9 mouse cellular contexts compared by ENCODE assay signal in the genomic region with DNA sequence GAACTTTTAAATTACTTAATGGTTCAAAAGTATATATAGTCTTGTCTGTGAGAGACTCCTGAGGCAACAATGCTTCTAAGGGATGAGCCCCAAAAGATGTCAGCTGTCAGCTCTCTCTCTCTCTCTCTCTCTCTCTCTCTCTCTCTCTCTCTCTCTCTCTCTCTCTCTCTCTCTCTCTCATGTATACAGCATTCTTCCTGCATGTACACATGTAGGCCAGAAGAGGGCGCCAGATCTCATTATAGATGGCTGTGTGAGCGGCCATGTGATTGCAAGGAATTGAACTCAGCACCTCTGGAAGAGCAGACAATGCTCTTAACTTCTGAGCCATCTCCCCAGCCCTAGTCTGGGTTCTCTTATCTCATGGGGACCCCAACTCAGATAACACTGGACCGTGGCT. TPM values are rescaled to one million over a fixed set of nuclear protein-coding genes. Genes with fewer than 3 reads are reported as not detected.
DNase-seq lines count a peak whose midpoint lies in the region; ATAC-seq and TF ChIP-seq lines count a peak whose summit lies in the region.
"Had no signal": no experiment of that assay in that cellular context is flagged by ENCODE, and none has a peak within 500 bp of the region (broad histone marks: within the 10 kb centered on the region; RNA-seq: fewer than 3 reads in every experiment).

No protein-coding gene starts in this region.

- DNase-seq in gastrocnemius, adult 2 months: no peak
- no peak for DNase-seq in gastrocnemius, postnatal 14 days
- peak; percentile 75 for DNase-seq in A20 (ENCODE audit: low read depth, low spot score)
- DNase-seq in left cerebral cortex, postnatal 25 days (ENCODE audit: low spot score in 2 of 2): no peak
- DNase-seq in left cerebral cortex, adult 18-20 months (ENCODE audit: low spot score in 2 of 2): no peak
- DNase-seq: cerebellum, adult 9-10 months had no signal

- H3K4me1 ChIP-seq in forebrain, embryonic 16.5 days (replicated peaks; ENCODE audit: control insufficient read depth, insufficient read depth, low read length): no peaks in the 10 kb centered on the region

- no peaks in the 10 kb centered on the region for H3K36me3 ChIP-seq in forebrain, embryonic 16.5 days (ENCODE audit: control insufficient read depth, insufficient read depth)

- ATAC-seq in activated CD4-positive, CD25-positive, alpha-beta regulatory T cell, adult 4 months: peak; percentile 68
- peak; percentile 86 for ATAC-seq in megakaryocyte, adult 5-6 weeks (ENCODE audit: poor library complexity, severe bottlenecking)
- no peak for ATAC-seq in forebrain, embryonic 16.5 days

- no peaks in the 10 kb centered on the region for H3K9me3 ChIP-seq in forebrain, embryonic 16.5 days (ENCODE audit: control insufficient read depth, low read length)

- no peak overlapping the region for H3K9ac ChIP-seq in forebrain, embryonic 16.5 days (replicated peaks; ENCODE audit: low read depth, low read length)

- no peak overlapping the region for H3K4me3 ChIP-seq in gastrocnemius, adult 2 months
- no peak overlapping the region for H3K4me3 ChIP-seq in forebrain, embryonic 16.5 days (replicated peaks; ENCODE audit: low read length)

- H3K27me3 ChIP-seq in forebrain, embryonic 16.5 days (replicated peaks; ENCODE audit: control insufficient read depth, insufficient read depth, low read length): no peaks in the 10 kb centered on the region

- 74% methylated on average over 3 of the region's 3 CpGs for WGBS in forebrain, embryonic 16.5 days

- intact Hi-C loops in gastrocnemius, adult 2 months (cut with DNase I): no loop called here
- intact Hi-C loops in gastrocnemius, postnatal 14 days (cut with DNase I; ENCODE audit: low total_unique reads): no loop called here
- intact Hi-C loops in left cerebral cortex, postnatal 25 days (cut with DNase I): no loop called here

- TF ChIP-seq CTCF in gastrocnemius, adult 2 months (IDR thresholded peaks at IDR 0.05): peak; percentile 38

- H3K4me2 ChIP-seq in forebrain, embryonic 16.5 days (ENCODE audit: low read length): no peak overlapping the region

- H3K27ac ChIP-seq in gastrocnemius, adult 2 months: no peak overlapping the region
- H3K27ac ChIP-seq in forebrain, embryonic 16.5 days (ENCODE audit: low read length): no peak overlapping the region

RNA-seq across cellular contexts. Expression of a gene that starts 19.0 kb away (rescaled TPM):
- total RNA-seq in gastrocnemius, adult 2 months (2021): 100 to 1,000 TPM; 122 to 148 TPM
- total RNA-seq in gastrocnemius, postnatal 14 days (2021): 10 to 100 TPM; 67.7 to 72.1 TPM
- 10 to 100 TPM; 82.4 to 97.3 TPM for polyA plus RNA-seq in activated CD4-positive, CD25-positive, alpha-beta regulatory T cell, adult 4 months (2017; shearing (Covaris generic))
- total RNA-seq in megakaryocyte, adult 5-6 weeks (2015): 111 and 124 TPM in 2 replicates
- total RNA-seq in megakaryocyte, adult 5-6 weeks (2017): 66.6 and 102 TPM in 2 replicates
- 10 to 100 TPM; 76.1 to 79.3 TPM for total RNA-seq in left cerebral cortex, postnatal 25 days (2021)
- total RNA-seq in left cerebral cortex, adult 18-20 months (2021): 10 to 100 TPM; 73.4 to 74.4 TPM
- 155 and 158 TPM in 2 replicates for polyA plus RNA-seq in forebrain, embryonic 16.5 days (2015; fragmentation: Nextera tagmentation; extraction: Ambion mirVana)

RNA-seq across cellular contexts. Expression of a gene that starts 19.0 kb away (rescaled TPM):
- 10 to 100 TPM; 14.2 to 14.8 TPM for total RNA-seq in gastrocnemius, adult 2 months (2021)
- total RNA-seq in gastrocnemius, postnatal 14 days (2021): 10 to 100 TPM; 16.3 to 16.5 TPM
- polyA plus RNA-seq in activated CD4-positive, CD25-positive, alpha-beta regulatory T cell, adult 4 months (2017; shearing (Covaris generic)): 10 to 100 TPM; 35.1 to 41.6 TPM
- total RNA-seq in megakaryocyte, adult 5-6 weeks (2015): 45.7 and 52.2 TPM in 2 replicates
- total RNA-seq in megakaryocyte, adult 5-6 weeks (2017): 31.7 and 40.1 TPM in 2 replicates
- 10 to 100 TPM; 38.3 to 41.9 TPM for total RNA-seq in left cerebral cortex, postnatal 25 days (2021)
- 10 to 100 TPM; 43.9 to 47.7 TPM for total RNA-seq in left cerebral cortex, adult 18-20 months (2021)
- polyA plus RNA-seq in forebrain, embryonic 16.5 days (2015; fragmentation: Nextera tagmentation; extraction: Ambion mirVana): 49.5 and 51.0 TPM in 2 replicates

RNA-seq across cellular contexts. Expression of a gene that starts 42.4 kb away (rescaled TPM):
- total RNA-seq in gastrocnemius, adult 2 months (2021): 10 to 100 TPM; 15.3 to 20.0 TPM
- total RNA-seq in gastrocnemius, postnatal 14 days (2021): 10 to 100 TPM; 10.9 to 14.1 TPM
- 10 to 100 TPM; 30.5 to 34.1 TPM for polyA plus RNA-seq in activated CD4-positive, CD25-positive, alpha-beta regulatory T cell, adult 4 months (2017; shearing (Covaris generic))
- total RNA-seq in megakaryocyte, adult 5-6 weeks (2015): 46.2 and 49.0 TPM in 2 replicates
- 30.7 and 30.9 TPM in 2 replicates for total RNA-seq in megakaryocyte, adult 5-6 weeks (2017)
- total RNA-seq in left cerebral cortex, postnatal 25 days (2021): 100 to 1,000 TPM; 104 to 108 TPM
- total RNA-seq in left cerebral cortex, adult 18-20 months (2021): 100 to 1,000 TPM; 104 to 105 TPM
- 117 and 124 TPM in 2 replicates for polyA plus RNA-seq in forebrain, embryonic 16.5 days (2015; fragmentation: Nextera tagmentation; extraction: Ambion mirVana)
